Mouse (Mus musculus) ES-E14 (cell line): ENCODE measurements around the gene Pappa2.

Experiments
- CHD2 ChIP-seq: IDR thresholded peaks from 2 replicates; pipeline ENCODE4 v1.6.1; 2014; ENCODE audit warnings: mild to moderate bottlenecking, low read depth, low read length, inconsistent platforms
- HCFC1 ChIP-seq: IDR thresholded peaks from 2 replicates; pipeline ENCODE4 v1.6.1; 2012; ENCODE audit warnings: low read length, inconsistent platforms, borderline replicate concordance; ENCODE audit not compliant: insufficient read depth
- MAFK ChIP-seq: IDR thresholded peaks from 2 replicates; pipeline ENCODE4 v1.6.1; 2014; ENCODE audit warnings: mild to moderate bottlenecking, low read depth, low read length, inconsistent platforms; ENCODE audit not compliant: insufficient read depth
- ZC3H11A ChIP-seq: IDR thresholded peaks from 2 replicates; pipeline ENCODE4 v1.6.1; 2012; ENCODE audit warnings: low read depth, mild to moderate bottlenecking, inconsistent platforms, low read length, borderline replicate concordance
- ZNF384 ChIP-seq: IDR thresholded peaks from 2 replicates; pipeline ENCODE4 v1.6.1; 2012; ENCODE audit warnings: low read depth, low read length, inconsistent platforms

DNA sequence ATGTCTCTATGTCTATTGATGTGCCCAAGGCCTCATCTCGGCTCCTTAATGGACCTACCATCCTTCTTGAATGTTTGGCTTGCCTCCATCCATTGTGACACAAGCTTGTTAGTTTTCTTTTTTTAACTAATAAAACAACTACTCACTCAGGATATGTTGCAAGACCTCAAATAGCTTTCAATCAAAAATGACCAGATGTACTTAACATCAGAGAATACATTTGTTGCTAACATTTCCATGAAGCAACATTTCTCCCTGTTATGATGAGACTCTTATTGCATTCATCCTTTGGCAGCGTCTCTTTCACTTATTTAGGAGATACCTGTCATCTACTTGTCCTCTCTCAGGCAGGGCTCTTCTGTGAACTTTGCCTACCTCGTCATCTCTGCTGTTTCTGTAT lies 61.4 kb downstream of the Pappa2 start:
- TF ChIP-seq ZC3H11A (no peak), MAFK (no peak), ZNF384 (no peak), CHD2 (no peak), HCFC1 (no peak)
